Mouse (Mus musculus) embryonic fibroblast, embryonic 13.5 days (primary cell): ENCODE data around the gene Cyb5r1.

Experiments used
- CTCF ChIP-seq: IDR thresholded peaks from 2 replicates; pipeline ENCODE4 v1.5.1; 2011; ENCODE audit warnings: mild to moderate bottlenecking, control low read depth, low read length, moderate library complexity, borderline replicate concordance; ENCODE audit not compliant: insufficient read depth
- POLR2A ChIP-seq: IDR thresholded peaks from 2 replicates; pipeline ENCODE4 v1.6.1; 2011; ENCODE audit warnings: low read depth, mild to moderate bottlenecking, control low read depth, low read length, moderate library complexity

DNA sequence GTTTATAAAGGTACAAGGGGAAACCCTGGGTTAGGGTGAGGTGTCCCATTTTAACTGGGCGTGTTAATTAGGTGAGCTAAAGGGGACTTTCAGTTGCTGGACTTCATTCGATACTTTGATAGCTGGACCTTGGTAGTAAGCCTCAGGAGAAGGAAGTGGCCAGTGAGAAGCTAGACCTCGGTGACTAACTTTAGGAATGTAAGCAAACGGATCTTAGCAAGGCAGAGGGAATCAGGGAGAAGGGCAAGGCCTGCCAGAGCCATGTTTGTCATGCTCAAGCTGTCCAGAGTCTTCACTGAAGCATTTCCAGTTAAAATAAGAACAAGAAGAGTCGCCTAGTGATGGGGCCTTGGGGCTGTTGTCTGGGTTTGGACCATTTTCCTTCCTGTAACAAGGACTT is 39.9 kb upstream of the Cyb5r1 start:
- TF ChIP-seq CTCF (no peak), POLR2A (no peak)
